Mouse (Mus musculus): Measurements from ENCODE around the gene Timp4.

Timp4 gene

DNA sequence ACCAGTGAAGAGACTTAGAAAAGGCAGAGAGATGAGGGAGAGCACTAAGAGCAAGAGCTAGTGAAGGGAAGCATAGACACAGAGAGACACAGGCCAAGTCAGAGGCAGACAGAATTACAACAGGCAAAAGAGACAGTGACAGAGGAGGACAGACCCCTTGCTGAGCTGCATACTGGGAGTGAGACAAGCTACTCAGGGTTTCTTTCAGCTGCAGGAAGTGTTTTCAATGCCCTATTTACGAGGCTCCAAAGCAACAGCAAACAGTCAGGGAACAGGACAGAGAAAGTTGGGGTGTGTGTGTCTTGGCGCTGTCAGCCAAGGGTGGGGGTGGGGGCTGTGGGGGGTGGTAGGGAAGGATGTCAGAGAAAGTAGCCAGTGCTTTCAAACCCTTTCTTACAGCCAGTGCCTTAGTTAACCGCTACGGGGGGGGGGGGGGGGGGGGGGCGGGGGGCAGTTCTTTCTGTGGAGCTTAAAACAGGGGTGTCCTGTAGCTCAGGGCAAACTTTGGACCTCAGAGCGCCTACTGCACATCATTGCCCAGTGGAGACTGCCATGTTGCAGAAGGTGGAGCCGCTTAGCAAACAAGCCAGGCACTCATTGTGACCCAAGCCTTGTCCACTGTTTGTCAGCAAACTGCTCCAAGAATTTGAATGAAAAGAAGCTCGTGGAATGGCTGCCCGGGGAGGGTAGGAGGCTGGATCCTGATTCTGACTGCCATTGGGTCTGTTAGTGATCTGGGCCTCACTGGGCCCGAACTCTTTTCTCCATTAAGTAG is at the start of gene Timp4:
Gene Timp4 (minus strand): TSS at position 107 of the 775 bp plus-strand sequence.
- peak; percentile 47 to 68 for DNase-seq (ENCODE audit: low spot score in 2 of 2)

- DNase-seq (ENCODE audit: low spot score in 2 of 2), result no peak
Observed at GRCm38 (mm10) chr6:115293877-115294276, 41.9 kb upstream of the Timp4 start.

DNA sequence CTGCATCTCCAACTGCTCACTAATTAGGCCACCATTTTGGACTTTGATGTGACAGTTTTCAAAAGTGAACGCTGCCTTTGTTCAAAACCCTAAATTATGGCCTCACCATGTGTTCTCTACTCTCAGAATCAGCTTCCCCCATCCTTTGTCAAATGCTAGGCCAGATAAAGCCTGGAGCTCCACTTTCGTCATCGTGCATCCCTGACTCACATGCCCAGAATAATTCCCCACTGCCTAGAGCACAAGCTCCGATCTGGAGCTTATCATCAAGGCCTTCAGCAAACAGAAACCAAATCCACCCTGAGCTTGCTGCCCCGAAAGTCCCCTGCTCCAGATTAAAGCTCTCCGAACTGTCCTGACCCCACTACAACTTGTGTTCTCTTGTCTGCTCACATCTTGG is 40.6 kb upstream of the Timp4 start:
- DNase-seq (ENCODE audit: low spot score in 2 of 2), result peak; percentile 50 to 68

GRCm38 (mm10) chr6:115291823-115292222 is 39.8 kb upstream of the Timp4 start:
- peak; percentile 70 to 83 for DNase-seq (ENCODE audit: low spot score in 2 of 2)

DNA sequence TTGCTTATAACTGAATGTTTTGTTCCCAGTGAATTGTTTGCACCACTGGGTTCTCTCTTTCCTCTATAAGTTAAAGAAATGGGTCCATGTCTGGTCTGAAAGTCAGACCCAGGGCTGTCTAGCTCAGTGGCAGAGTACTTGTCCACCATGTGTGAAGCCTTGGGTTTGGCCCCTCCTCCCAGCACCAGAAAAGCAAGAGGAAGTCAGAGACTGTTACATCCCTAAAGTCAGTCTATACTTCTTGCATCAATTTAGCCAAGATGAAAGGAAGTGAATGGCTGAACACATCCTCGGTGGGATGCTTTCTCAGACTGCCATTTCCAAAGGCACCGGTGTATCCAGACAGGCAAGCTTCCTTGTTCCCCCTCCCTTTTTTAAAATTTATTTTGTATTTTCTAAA is 39.1 kb upstream of the Timp4 start:
- no peak for DNase-seq (ENCODE audit: low spot score in 2 of 2)

GRCm38 (mm10) chr6:115290561-115290960 is 38.6 kb upstream of the Timp4 start:
- no peak for DNase-seq (ENCODE audit: low spot score in 2 of 2)

DNA sequence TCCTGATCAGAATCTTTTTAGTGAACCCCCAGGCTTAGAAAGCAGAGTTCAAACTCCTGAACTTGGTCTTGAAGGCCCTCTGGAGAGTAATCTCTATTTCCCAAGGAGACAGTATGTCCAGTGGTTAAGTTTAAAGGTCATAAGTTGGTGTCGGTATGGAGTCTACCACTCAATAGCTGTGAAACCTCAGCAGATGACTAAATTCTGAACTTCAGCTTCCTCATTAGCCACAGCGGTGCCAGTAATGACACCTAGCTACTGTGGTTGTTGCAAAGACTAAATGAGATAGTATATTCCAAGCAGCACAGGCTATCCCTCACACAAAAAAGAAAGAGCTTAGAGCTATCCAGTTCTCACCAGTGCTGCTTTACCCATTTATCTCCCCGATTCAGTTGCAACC is 36.2 kb upstream of the Timp4 start:
- DNase-seq (ENCODE audit: low spot score in 2 of 2), result no peak

DNA sequence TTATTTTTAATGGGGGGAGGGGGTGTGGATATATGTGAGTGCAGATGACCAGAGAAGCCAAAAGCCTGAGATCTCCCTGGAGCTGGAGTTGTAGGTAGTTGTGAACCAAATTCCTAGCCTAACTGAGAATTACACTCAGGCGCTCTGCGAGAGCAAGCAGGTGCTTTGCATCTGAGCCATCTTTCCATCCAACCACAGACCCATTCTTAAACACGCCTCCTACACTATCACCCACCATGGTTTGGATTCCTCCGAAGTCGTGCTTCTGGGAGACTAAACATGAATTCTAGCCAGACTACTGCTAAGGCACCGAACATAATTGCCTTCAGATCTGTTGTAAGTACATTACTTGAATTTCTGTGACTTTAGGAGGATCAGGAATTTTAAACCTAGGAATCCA is 34.4 kb upstream of the Timp4 start:
- DNase-seq (ENCODE audit: low spot score in 2 of 2), result peak; percentile 44 to 59

GRCm38 (mm10) chr6:115284153-115284552 is 32.1 kb upstream of the Timp4 start:
- peak in 1 of 2 experiments; percentile 20 for DNase-seq (ENCODE audit: low spot score in 2 of 2)

GRCm38 (mm10) chr6:115279639-115280038 is 27.6 kb upstream of the Timp4 start:
- DNase-seq (ENCODE audit: low spot score in 2 of 2), result no peak

GRCm38 (mm10) chr6:115278086-115278485 is 26.1 kb upstream of the Timp4 start:
- DNase-seq (ENCODE audit: low spot score in 2 of 2), result no peak

GRCm38 (mm10) chr6:115275116-115275815 is 23.3 kb upstream of the Timp4 start:
- no peak for DNase-seq (ENCODE audit: low spot score in 2 of 2)

DNA sequence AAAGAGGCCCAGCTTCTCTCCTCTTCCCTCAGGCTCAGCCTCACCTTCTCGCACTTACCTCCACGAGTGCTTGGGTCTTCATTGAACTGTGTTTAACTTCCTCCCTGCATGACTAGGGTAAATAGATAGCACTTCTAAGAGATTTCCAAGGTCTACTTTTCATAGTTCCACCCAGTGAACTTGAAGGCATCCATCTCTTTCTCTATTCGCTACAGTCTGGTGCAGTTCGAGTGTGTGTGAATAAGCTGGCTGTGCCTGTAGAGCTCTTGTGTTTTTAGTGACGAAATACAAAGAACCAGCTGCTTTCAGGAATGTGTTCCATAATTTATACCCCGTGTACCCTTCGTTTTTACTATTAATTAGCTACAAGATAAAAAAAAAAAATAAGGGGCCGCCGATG is 22.7 kb upstream of the Timp4 start:
- no peak for DNase-seq (ENCODE audit: low spot score in 2 of 2)

GRCm38 (mm10) chr6:115273346-115273745 is 21.3 kb upstream of the Timp4 start:
- no peak for DNase-seq (ENCODE audit: low spot score in 2 of 2)

- no peak for DNase-seq (ENCODE audit: low spot score in 2 of 2)
Observed at GRCm38 (mm10) chr6:115271866-115272271, 19.9 kb upstream of the Timp4 start.

- no peak for DNase-seq (ENCODE audit: low spot score in 2 of 2)
Observed at GRCm38 (mm10) chr6:115271326-115271725, 19.3 kb upstream of the Timp4 start.

- no peak for DNase-seq (ENCODE audit: low spot score in 2 of 2)
Observed at GRCm38 (mm10) chr6:115270085-115270484, 18.1 kb upstream of the Timp4 start.

GRCm38 (mm10) chr6:115269561-115269960 is 17.6 kb upstream of the Timp4 start:
- DNase-seq (ENCODE audit: low spot score in 2 of 2), result no peak

DNA sequence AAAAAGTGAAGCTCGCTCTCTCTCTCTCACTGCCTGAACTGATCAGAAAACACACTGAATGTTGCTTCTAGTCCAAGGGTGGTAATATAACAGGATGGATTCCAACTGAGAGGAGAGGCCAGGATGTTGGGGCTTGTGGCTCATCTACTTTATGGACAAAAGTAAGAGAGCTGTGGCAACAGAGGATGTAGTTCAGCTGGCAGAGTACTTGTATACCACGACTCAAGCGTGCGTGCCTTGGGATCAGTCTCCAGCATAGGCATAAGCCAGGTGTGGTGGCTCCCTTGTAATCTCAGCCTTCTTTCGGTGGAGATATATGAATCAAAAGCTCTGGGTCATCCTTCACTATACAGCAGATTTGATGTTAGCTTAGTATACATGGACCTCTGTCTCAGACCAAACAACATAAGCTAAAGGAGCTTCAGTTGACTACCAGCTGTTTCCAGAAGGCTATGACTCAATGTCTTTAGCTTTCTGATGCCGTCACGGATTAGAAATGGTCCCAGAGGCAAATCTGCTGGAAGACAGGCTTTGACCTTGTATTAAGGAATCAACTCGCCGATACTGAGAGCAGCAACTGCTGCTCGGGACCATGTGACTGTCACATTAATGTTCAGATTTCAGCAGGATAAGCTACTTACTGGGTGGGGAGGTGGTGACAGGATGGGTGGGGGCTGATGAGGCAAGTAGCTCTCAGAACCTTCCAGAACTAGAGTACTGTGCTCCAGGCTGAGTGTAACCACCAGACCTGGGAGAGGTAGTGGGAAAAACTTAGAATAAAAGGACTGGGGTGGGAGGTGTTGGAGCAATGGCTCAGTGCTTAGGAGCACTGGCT is 16.8 kb upstream of the Timp4 start:
- DNase-seq (ENCODE audit: low spot score in 2 of 2), result no peak

DNA sequence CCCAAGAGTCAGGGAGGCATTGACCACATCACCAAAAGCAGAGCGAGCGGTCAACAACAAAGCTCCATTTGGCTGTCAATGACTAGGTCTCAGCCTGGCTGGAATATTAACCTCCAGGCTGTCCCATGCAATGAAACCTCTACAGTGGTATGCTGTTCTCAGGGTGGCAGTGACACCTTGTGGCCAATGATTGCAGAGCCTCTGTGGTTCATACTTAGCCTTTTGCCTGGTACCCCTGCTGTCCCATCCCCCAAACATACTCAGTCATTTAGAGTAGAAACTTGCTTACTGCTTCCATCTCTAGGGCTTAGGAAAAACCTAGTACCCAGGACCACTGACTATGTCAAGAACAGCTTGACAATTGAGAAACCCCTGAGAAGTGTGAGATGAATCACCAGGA is 15.9 kb upstream of the Timp4 start:
- peak; percentile 82 to 85 for DNase-seq (ENCODE audit: low spot score in 2 of 2)

- DNase-seq (ENCODE audit: low spot score in 2 of 2), result no peak
Observed at GRCm38 (mm10) chr6:115266791-115267190, 14.8 kb upstream of the Timp4 start.

DNA sequence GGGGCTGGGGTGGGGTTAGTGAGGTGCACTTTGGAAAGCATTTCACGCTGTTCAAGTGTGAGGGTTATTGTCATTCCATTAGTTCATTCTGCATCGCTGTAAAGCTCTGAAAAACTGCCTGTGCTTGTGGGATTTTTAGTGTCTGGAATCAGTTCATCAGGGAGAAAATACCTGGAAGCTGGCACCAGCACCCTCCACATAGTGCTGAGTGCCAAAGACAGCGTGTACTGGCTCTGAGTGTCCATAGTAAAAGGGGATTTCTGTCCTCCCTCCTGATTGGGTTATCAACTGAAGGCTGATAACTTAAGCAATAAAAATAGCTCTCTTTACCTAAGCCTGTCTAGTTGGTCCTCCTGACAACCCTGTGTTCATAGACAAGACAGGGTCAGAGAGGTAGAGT is 8.5 kb upstream of the Timp4 start:
- DNase-seq (ENCODE audit: low spot score in 2 of 2), result no peak
